Mouse (Mus musculus) heart, postnatal 0 days (tissue): ENCODE measurements around the gene Tefm. TPM values are rescaled to one million over a fixed set of nuclear protein-coding genes. Genes with fewer than 3 reads are reported as not detected.

Source experiments
- ATAC-seq: fragments of 200-750 bp; cut with Nextera tagmentation; 2 replicates; pipeline ENCODE4 v1.8.0; 2017; ENCODE audit warnings: low read depth, moderate number of reproducible peaks, moderate library complexity; ENCODE audit not compliant: insufficient read depth
- DNase-seq: peaks from one replicate; pipeline ENCODE4 v3.0.0-alpha.2; 2016; ENCODE audit warnings: low spot score
- H3K27ac ChIP-seq: fragments of 300-500 bp; sonication (generic); 2 replicates; pipeline ENCODE4 v1.5.1; 2014; ENCODE audit warnings: low read depth, mild to moderate bottlenecking
- H3K27me3 ChIP-seq: fragments of 300-500 bp; sonication (generic); 2 replicates; pipeline ENCODE4 v1.6.1; 2014; ENCODE audit warnings: low read length, mixed read lengths; ENCODE audit not compliant: control insufficient read depth, insufficient read depth
- H3K36me3 ChIP-seq: fragments of 300-500 bp; sonication (generic); replicated peaks from 2 replicates; pipeline ENCODE4 v1.6.1; 2014; ENCODE audit warnings: low read length, mixed read lengths; ENCODE audit not compliant: control insufficient read depth, insufficient read depth
- H3K4me1 ChIP-seq: fragments of 300-500 bp; sonication (generic); 2 replicates; pipeline ENCODE4 v1.6.1; 2014; ENCODE audit warnings: antibody characterized with exemption; ENCODE audit not compliant: control insufficient read depth, insufficient read depth
- H3K4me2 ChIP-seq: fragments of 300-500 bp; sonication (generic); 2 replicates; pipeline ENCODE4 v1.6.1; 2014; ENCODE audit warnings: low read depth, mild to moderate bottlenecking, low read length, moderate library complexity
- H3K4me3 ChIP-seq: fragments of 300-500 bp; sonication (generic); 2 replicates; pipeline ENCODE4 v1.5.1; 2014; ENCODE audit warnings: low read depth, low read length
- H3K9ac ChIP-seq: fragments of 300-500 bp; sonication (generic); replicated peaks from 2 replicates; pipeline ENCODE4 v1.6.1; 2014; ENCODE audit warnings: low read depth, low read length, mixed read lengths
- H3K9me3 ChIP-seq: fragments of 300-500 bp; sonication (generic); replicated peaks from 2 replicates; pipeline ENCODE4 v1.6.1; 2016; ENCODE audit warnings: low read length; ENCODE audit not compliant: control insufficient read depth
- CTCF ChIP-seq: IDR thresholded peaks from 2 replicates; pipeline ENCODE4 v1.5.1; 2016; ENCODE audit warnings: antibody characterized with exemption, control low read depth, low read depth
- EP300 ChIP-seq: IDR thresholded peaks from 2 replicates; pipeline ENCODE4 v1.6.1; 2016; ENCODE audit warnings: antibody characterized with exemption, low read depth
- WGBS: fragments of 180-500 bp; shearing (Covaris S2); extraction: QIAGEN DNeasy Blood & Tissue Kit; methylation state at CpG from one replicate; pipeline ENCODE4 v1.1.7; 2014; 5-methylcytosine and 5-hydroxymethylcytosine counted together
- polyA plus RNA-seq: library from polyadenylated mRNA; unstranded; fragments of >200 nt; fragmentation: Nextera tagmentation; extraction: Ambion mirVana; gene quantifications from 2 replicates; pipeline ENCODE4 v1.2.1, GENCODE M21; 2015
- total RNA-seq: library from RNA; depleted of rRNA; stranded (reverse); fragments of >200 nt; gene quantifications from 2 replicates; pipeline ENCODE4 v1.2.3, GENCODE M21; 2014; ENCODE audit warnings: low replicate concordance

Tefm gene
- total and polyA plus RNA-seq, 2 experiments from 2014 or later, result 39.9 to 40.3 TPM

DNA sequence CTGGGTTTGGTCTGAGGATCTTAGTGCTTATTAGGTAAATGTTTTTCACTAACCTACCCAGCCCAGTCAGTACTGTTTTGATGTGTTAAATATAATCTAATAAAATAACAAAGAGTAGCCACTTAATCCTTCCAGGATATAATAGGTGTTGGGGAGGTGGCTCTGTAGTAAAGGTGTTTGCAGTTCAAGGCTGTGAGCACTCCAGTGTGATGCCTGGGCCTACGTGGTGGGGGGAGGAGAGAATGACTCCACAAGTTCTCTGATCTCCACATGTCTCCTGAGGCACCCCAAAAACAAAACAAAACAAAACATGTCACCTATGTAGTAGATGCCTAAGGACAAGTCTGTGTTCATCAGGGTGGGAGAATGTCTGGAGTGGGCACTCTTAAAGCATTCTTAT, 9.9 kb downstream of the Tefm start:
- Histone ChIP-seq H3K9ac (no peak overlapping the region), H3K27ac (no peak overlapping the region), H3K9me3 (no peaks in the 10 kb centered on the region), H3K36me3 (peaks cover 49% of the 10 kb centered on the region), H3K4me1 (no peaks in the 10 kb centered on the region), H3K27me3 (no peaks in the 10 kb centered on the region), H3K4me2 (no peak overlapping the region), H3K4me3 (no peak overlapping the region)
- TF ChIP-seq EP300 (no peak), CTCF (no peak)
- ATAC-seq (no peak), DNase-seq (no peak)
- WGBS, result 70% methylated on average over 1 of the region's 1 CpGs

DNA sequence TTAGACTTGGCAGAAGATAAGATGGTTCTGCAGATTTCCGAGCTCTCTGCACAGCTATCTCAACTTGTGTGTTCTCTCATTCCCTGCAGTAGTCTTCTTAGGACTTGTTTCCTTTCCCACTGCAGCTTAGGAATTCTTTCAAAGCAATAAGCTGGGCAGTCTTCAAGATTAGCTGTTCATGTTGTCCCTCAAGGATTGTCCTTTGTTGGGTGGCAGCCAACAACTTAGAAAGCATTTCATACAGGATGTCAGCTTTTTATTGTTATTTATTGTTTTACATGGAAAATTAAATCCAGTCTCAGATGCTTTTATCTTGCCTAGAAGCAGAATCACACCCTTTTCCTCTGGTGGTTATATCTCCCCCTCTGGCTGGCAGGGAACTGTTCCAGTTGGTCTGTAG, 25.6 kb downstream of the Tefm start:
- no peak for DNase-seq
- H3K36me3 ChIP-seq, result peaks cover 60% of the 10 kb centered on the region

DNA sequence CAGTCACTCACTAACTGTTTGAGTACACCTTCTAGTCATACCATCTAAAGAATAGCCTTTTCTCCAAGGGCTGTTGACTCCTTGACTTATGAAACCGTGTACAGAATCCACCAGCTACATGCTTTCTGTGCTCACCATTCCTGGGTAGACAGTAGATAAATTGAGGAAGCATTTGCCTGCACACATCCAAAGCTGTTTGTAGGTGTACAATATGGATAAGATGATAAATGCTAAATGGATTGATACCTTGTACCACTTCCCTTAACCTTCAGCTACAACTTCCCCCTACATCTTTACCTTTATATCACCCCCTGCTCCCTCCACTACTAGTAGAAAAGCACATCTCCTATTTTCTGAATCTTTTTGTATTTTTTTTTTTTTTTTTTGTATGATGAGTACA, 37.6 kb downstream of the Tefm start:
- Histone ChIP-seq H3K4me2 (no peak overlapping the region), H3K27ac (no peak overlapping the region), H3K36me3 (peaks cover 54% of the 10 kb centered on the region), H3K4me3 (no peak overlapping the region), H3K27me3 (no peaks in the 10 kb centered on the region), H3K9me3 (no peaks in the 10 kb centered on the region), H3K4me1 (no peaks in the 10 kb centered on the region), H3K9ac (no peak overlapping the region)
- TF ChIP-seq EP300 (no peak), CTCF (no peak)
- ATAC-seq, result no peak
- 77% methylated on average over 1 of the region's 1 CpGs for WGBS
- no peak for DNase-seq

More for the DNA sequence above, 25.6 kb downstream of the Tefm start:
- no peak for ATAC-seq
- H3K27me3 ChIP-seq, result no peaks in the 10 kb centered on the region
- no peaks in the 10 kb centered on the region for H3K9me3 ChIP-seq
- H3K4me3 ChIP-seq, result no peak overlapping the region
- no peak overlapping the region for H3K9ac ChIP-seq
- H3K4me2 ChIP-seq, result no peak overlapping the region
- TF ChIP-seq CTCF (no peak), EP300 (no peak)
- H3K4me1 ChIP-seq, result no peaks in the 10 kb centered on the region
- WGBS, result 58% methylated on average over 1 of the region's 1 CpGs
- H3K27ac ChIP-seq, result no peak overlapping the region; the same call in 1 of the 2 replicates

DNA sequence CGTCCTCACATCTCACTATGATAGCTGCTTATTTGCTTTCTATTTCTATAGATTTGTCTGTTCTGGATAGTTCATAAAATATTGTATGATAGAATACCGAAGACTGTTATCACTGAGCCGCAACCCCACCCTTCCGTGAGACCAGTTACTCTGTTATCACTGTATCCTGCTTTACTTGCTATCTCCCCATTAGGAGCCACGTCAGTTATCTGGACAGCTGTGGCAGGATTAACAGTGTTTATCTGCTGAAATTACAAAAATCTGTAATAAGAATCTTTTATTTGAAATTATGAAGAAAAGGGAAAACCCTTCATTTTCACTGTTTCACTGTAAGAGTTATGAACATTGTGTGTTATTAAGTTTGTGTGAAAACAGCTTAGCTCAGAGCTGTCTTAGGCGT, 40.7 kb downstream of the Tefm start:
- no peaks in the 10 kb centered on the region for H3K9me3 ChIP-seq
- no peaks in the 10 kb centered on the region for H3K4me1 ChIP-seq
- H3K4me3 ChIP-seq, result no peak overlapping the region
- H3K27me3 ChIP-seq, result no peaks in the 10 kb centered on the region
- H3K4me2 ChIP-seq, result no peak overlapping the region
- H3K9ac ChIP-seq, result no peak overlapping the region
- peaks cover 47% of the 10 kb centered on the region for H3K36me3 ChIP-seq
- H3K27ac ChIP-seq, result no peak overlapping the region
- ATAC-seq, result no peak
- no peak for DNase-seq
- no peak for TF ChIP-seq EP300
- TF ChIP-seq CTCF, result no peak
- 82% methylated on average over 6 of the region's 6 CpGs for WGBS

DNA sequence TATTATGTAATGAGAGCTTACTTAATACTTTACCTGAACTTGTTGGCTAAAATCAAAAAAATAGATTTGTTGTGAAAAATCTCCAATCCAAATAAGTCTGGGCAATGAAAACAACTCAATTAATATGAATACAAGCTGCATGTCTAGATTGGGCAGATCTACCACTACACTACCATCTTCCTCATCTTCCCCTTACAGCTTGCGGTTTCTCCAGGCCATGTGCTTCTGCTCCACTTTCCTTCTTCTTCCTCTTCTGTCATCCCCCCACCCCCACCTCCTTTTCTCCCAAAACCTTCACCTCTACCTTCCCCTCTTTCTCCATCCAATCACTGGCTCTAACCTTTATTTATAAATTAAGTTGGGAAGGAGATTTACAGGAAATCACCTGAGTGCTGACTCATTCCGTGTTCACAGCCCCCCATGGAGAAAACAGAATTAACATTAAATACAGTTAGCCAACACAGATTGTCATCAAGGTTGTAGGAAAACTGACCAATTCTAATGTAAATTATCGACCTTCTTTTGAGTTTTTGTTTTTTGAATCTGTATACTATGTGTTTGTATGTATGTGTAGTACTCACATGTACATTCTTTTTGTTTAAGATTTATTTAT, 43.4 kb downstream of the Tefm start:
- 83% methylated on average over 3 of the region's 3 CpGs for WGBS
- DNase-seq (no peak), ATAC-seq (no peak)
- Histone ChIP-seq H3K27ac (no peak overlapping the region), H3K9ac (no peak overlapping the region), H3K9me3 (no peaks in the 10 kb centered on the region), H3K4me1 (no peaks in the 10 kb centered on the region), H3K27me3 (no peaks in the 10 kb centered on the region), H3K4me2 (no peak overlapping the region), H3K36me3 (peaks cover 35% of the 10 kb centered on the region), H3K4me3 (no peak overlapping the region)
- no peak for TF ChIP-seq EP300
- TF ChIP-seq CTCF, result no peak
